Mouse (Mus musculus): ENCODE data around the gene 4930469K13Rik. TPM values are rescaled to one million over a fixed set of nuclear protein-coding genes. Genes with fewer than 3 reads are reported as not detected.

Gene 4930469K13Rik
- total and polyA plus RNA-seq, 2 experiments from 2014 or later: 0.78 to 3.6 TPM

- no peak for DNase-seq (ENCODE audit: low spot score)
- peaks cover 5% of the 10 kb centered on the region; the same call in 1 of the 2 replicates for H3K4me1 ChIP-seq (ENCODE audit: insufficient read depth, low read length)
- 48% methylated on average over 7 of the region's 7 CpGs for WGBS
- TF ChIP-seq CTCF (IDR thresholded peaks at IDR 0.05; ENCODE audit: low read depth): no peak
- no peak for ATAC-seq
- H3K9ac ChIP-seq (replicated peaks; ENCODE audit: low read length): no peak overlapping the region
- H3K36me3 ChIP-seq (ENCODE audit: insufficient read depth, low read length): no peaks in the 10 kb centered on the region
- no peak overlapping the region for H3K4me3 ChIP-seq (ENCODE audit: low read length)
- no peak overlapping the region for H3K4me2 ChIP-seq (ENCODE audit: low read depth, low read length)
- H3K27me3 ChIP-seq (ENCODE audit: insufficient read depth, low read length): no peaks in the 10 kb centered on the region
- no peak overlapping the region for H3K27ac ChIP-seq
- H3K9me3 ChIP-seq (ENCODE audit: low read length): no peaks in the 10 kb centered on the region
These were observed 13.6 kb upstream of the 4930469K13Rik start for GRCm38 (mm10) chr11:34111940-34112339.

- Histone ChIP-seq H3K9ac (replicated peaks; ENCODE audit: low read length) (no peak overlapping the region), H3K27me3 (ENCODE audit: insufficient read depth, low read length) (no peaks in the 10 kb centered on the region), H3K27ac (no peak overlapping the region), H3K36me3 (ENCODE audit: insufficient read depth, low read length) (no peaks in the 10 kb centered on the region), H3K9me3 (ENCODE audit: low read length) (no peaks in the 10 kb centered on the region), H3K4me3 (ENCODE audit: low read length) (no peak overlapping the region), H3K4me2 (ENCODE audit: low read depth, low read length) (no peak overlapping the region), H3K4me1 (ENCODE audit: insufficient read depth, low read length) (peaks cover 15% of the 10 kb centered on the region)
- TF ChIP-seq CTCF (IDR thresholded peaks at IDR 0.05; ENCODE audit: low read depth): no peak
- 96% methylated on average over 1 of the region's 1 CpGs for WGBS
- ATAC-seq (no peak), DNase-seq (ENCODE audit: low spot score) (no peak)
These were observed 10.9 kb upstream of the 4930469K13Rik start for GRCm38 (mm10) chr11:34109260-34109659.

- no peaks in the 10 kb centered on the region for H3K36me3 ChIP-seq (ENCODE audit: insufficient read depth, low read length)
- no peak for DNase-seq (ENCODE audit: low spot score)
- H3K4me3 ChIP-seq (ENCODE audit: low read length): no peak overlapping the region
- peaks cover 10% of the 10 kb centered on the region; the same call in 1 of the 2 replicates for H3K4me1 ChIP-seq (ENCODE audit: insufficient read depth, low read length)
- no peak overlapping the region for H3K4me2 ChIP-seq (ENCODE audit: low read depth, low read length)
- H3K27me3 ChIP-seq (ENCODE audit: insufficient read depth, low read length): no peaks in the 10 kb centered on the region
- WGBS: 14% methylated on average over 1 of the region's 1 CpGs
- no peak for TF ChIP-seq CTCF (IDR thresholded peaks at IDR 0.05; ENCODE audit: low read depth)
- ATAC-seq: peak; percentile 68; the same call in 1 of the 2 replicates
- no peak overlapping the region for H3K9ac ChIP-seq (replicated peaks; ENCODE audit: low read length)
- no peaks in the 10 kb centered on the region for H3K9me3 ChIP-seq (ENCODE audit: low read length)
- H3K27ac ChIP-seq: peak overlapping the region; percentile 20; the same call in 1 of the 2 replicates
These were observed 6.6 kb upstream of the 4930469K13Rik start for GRCm38 (mm10) chr11:34104919-34105318.

- Histone ChIP-seq H3K9ac (replicated peaks; ENCODE audit: low read length) (no peak overlapping the region), H3K4me2 (ENCODE audit: low read depth, low read length) (no peak overlapping the region), H3K27me3 (ENCODE audit: insufficient read depth, low read length) (no peaks in the 10 kb centered on the region), H3K4me3 (ENCODE audit: low read length) (no peak overlapping the region), H3K27ac (no peak overlapping the region), H3K4me1 (ENCODE audit: insufficient read depth, low read length) (peaks cover 10% of the 10 kb centered on the region; the same call in 1 of the 2 replicates), H3K36me3 (ENCODE audit: insufficient read depth, low read length) (no peaks in the 10 kb centered on the region), H3K9me3 (ENCODE audit: low read length) (no peaks in the 10 kb centered on the region)
- no peak for ATAC-seq
- no peak for DNase-seq (ENCODE audit: low spot score)
- no peak for TF ChIP-seq CTCF (IDR thresholded peaks at IDR 0.05; ENCODE audit: low read depth)
- WGBS: 85% methylated on average over 4 of the region's 4 CpGs
These were observed 3.5 kb upstream of the 4930469K13Rik start for GRCm38 (mm10) chr11:34101827-34102226.

- H3K4me2 ChIP-seq (ENCODE audit: low read depth, low read length): no peak overlapping the region
- no peak for ATAC-seq
- no peaks in the 10 kb centered on the region for H3K9me3 ChIP-seq (ENCODE audit: low read length)
- H3K27ac ChIP-seq: no peak overlapping the region
- no peak overlapping the region for H3K9ac ChIP-seq (replicated peaks; ENCODE audit: low read length)
- TF ChIP-seq CTCF (IDR thresholded peaks at IDR 0.05; ENCODE audit: low read depth): peak; percentile 57
- no peaks in the 10 kb centered on the region for H3K36me3 ChIP-seq (ENCODE audit: insufficient read depth, low read length)
- peak; percentile 38 for DNase-seq (ENCODE audit: low spot score)
- H3K4me1 ChIP-seq (ENCODE audit: insufficient read depth, low read length): no peaks in the 10 kb centered on the region
- 71% methylated on average over 3 of the region's 3 CpGs for WGBS
- H3K27me3 ChIP-seq (ENCODE audit: insufficient read depth, low read length): no peaks in the 10 kb centered on the region
- H3K4me3 ChIP-seq (ENCODE audit: low read length): no peak overlapping the region
These were observed 11.3 kb downstream of the 4930469K13Rik start for GRCm38 (mm10) chr11:34087064-34087463.

GRCm38 (mm10) chr11:34086164-34086751 lies 12.1 kb downstream of the 4930469K13Rik start:
- ATAC-seq: no peak
- no peak overlapping the region for H3K27ac ChIP-seq
- H3K9me3 ChIP-seq (ENCODE audit: low read length): no peaks in the 10 kb centered on the region
- WGBS: 71% methylated on average over 8 of the region's 8 CpGs
- H3K36me3 ChIP-seq (ENCODE audit: insufficient read depth, low read length): no peaks in the 10 kb centered on the region
- H3K4me3 ChIP-seq (ENCODE audit: low read length): no peak overlapping the region
- no peak overlapping the region for H3K9ac ChIP-seq (replicated peaks; ENCODE audit: low read length)
- no peaks in the 10 kb centered on the region for H3K27me3 ChIP-seq (ENCODE audit: insufficient read depth, low read length)
- no peak for DNase-seq (ENCODE audit: low spot score)
- H3K4me1 ChIP-seq (ENCODE audit: insufficient read depth, low read length): no peaks in the 10 kb centered on the region
- no peak overlapping the region for H3K4me2 ChIP-seq (ENCODE audit: low read depth, low read length)
- no peak for TF ChIP-seq CTCF (IDR thresholded peaks at IDR 0.05; ENCODE audit: low read depth)

GRCm38 (mm10) chr11:34084639-34085038 lies 13.7 kb downstream of the 4930469K13Rik start:
- H3K36me3 ChIP-seq (ENCODE audit: insufficient read depth, low read length): no peaks in the 10 kb centered on the region
- H3K27ac ChIP-seq: no peak overlapping the region
- no peak overlapping the region for H3K4me2 ChIP-seq (ENCODE audit: low read depth, low read length)
- no peaks in the 10 kb centered on the region for H3K27me3 ChIP-seq (ENCODE audit: insufficient read depth, low read length)
- no peak overlapping the region for H3K9ac ChIP-seq (replicated peaks; ENCODE audit: low read length)
- no peak for DNase-seq (ENCODE audit: low spot score)
- TF ChIP-seq CTCF (IDR thresholded peaks at IDR 0.05; ENCODE audit: low read depth): no peak
- peaks cover 6% of the 10 kb centered on the region for H3K4me1 ChIP-seq (ENCODE audit: insufficient read depth, low read length)
- ATAC-seq: no peak
- no peaks in the 10 kb centered on the region for H3K9me3 ChIP-seq (ENCODE audit: low read length)
- 68% methylated on average over 2 of the region's 2 CpGs for WGBS
- H3K4me3 ChIP-seq (ENCODE audit: low read length): no peak overlapping the region
